Mouse (Mus musculus) erythroblast, embryonic 14.5 days (primary cell): ENCODE data around the gene Mknk2.

Experiments used
- GATA1 ChIP-seq: IDR thresholded peaks from 2 replicates; pipeline ENCODE4 v1.6.1; 2012; ENCODE audit warnings: low read length, inconsistent platforms, mixed read lengths
- TAL1 ChIP-seq: IDR thresholded peaks from 3 replicates; pipeline ENCODE4 v1.6.1; 2012; ENCODE audit warnings: low read length, inconsistent platforms, mixed read lengths

DNA sequence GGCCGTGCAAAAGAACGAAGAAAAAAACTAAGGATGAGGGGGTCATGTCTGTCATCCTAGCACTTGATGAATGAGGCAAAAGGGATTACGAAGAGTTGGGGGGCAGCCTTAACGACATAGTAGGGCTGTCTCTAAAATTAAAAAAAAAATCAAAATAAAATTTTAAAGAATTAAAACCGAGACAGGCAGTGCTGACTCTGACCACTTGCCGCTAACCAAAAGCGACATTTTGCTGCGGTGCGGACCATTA, 56.3 kb downstream of the Mknk2 start:
- no peak for TF ChIP-seq TAL1
- TF ChIP-seq GATA1: no peak
